Mouse (Mus musculus) kidney, embryonic 14.5 days (tissue): Measurements from ENCODE around the gene Tifab. TPM values are rescaled to one million over a fixed set of nuclear protein-coding genes. Genes with fewer than 3 reads are reported as not detected.

Experiments used
- ATAC-seq: fragments of 200-750 bp; cut with Nextera tagmentation; 2 replicates; pipeline ENCODE4 v1.8.0; 2017; ENCODE audit warnings: moderate number of reproducible peaks, mild to moderate bottlenecking, moderate TSS enrichment, moderate library complexity; ENCODE audit not compliant: low FRiP score, low TSS enrichment
- H3K27ac ChIP-seq: fragments of 300-500 bp; sonication (generic); 2 replicates; pipeline ENCODE4 v1.5.1; 2014; ENCODE audit warnings: low read depth, mild to moderate bottlenecking, low read length, moderate library complexity, mixed read lengths
- H3K27me3 ChIP-seq: fragments of 300-500 bp; sonication (generic); 2 replicates; pipeline ENCODE4 v1.6.1; 2014; ENCODE audit warnings: mild to moderate bottlenecking, low read length; ENCODE audit not compliant: control insufficient read depth, insufficient read depth
- H3K36me3 ChIP-seq: fragments of 300-500 bp; sonication (generic); 2 replicates; pipeline ENCODE4 v1.6.1; 2014; ENCODE audit warnings: low read length, mixed read lengths; ENCODE audit not compliant: control insufficient read depth, insufficient read depth
- H3K4me1 ChIP-seq: fragments of 300-500 bp; sonication (generic); 2 replicates; pipeline ENCODE4 v1.6.1; 2014; ENCODE audit warnings: low read length, mixed read lengths; ENCODE audit not compliant: control insufficient read depth, insufficient read depth
- H3K4me2 ChIP-seq: fragments of 300-500 bp; sonication (generic); replicated peaks from 2 replicates; pipeline ENCODE4 v1.6.1; 2014; ENCODE audit warnings: low read depth, mild to moderate bottlenecking, low read length
- H3K4me3 ChIP-seq: fragments of 300-500 bp; sonication (generic); 2 replicates; pipeline ENCODE4 v1.5.1; 2014; ENCODE audit warnings: mild to moderate bottlenecking, low read length
- H3K9ac ChIP-seq: fragments of 300-500 bp; sonication (generic); 2 replicates; pipeline ENCODE4 v1.6.1; 2014; ENCODE audit warnings: low read depth, mild to moderate bottlenecking, low read length, moderate library complexity
- H3K9me3 ChIP-seq: fragments of 300-500 bp; sonication (generic); 2 replicates; pipeline ENCODE4 v1.6.1; 2016; ENCODE audit warnings: low read length; ENCODE audit not compliant: control insufficient read depth
- WGBS: fragments of 180-500 bp; shearing (Covaris S2); extraction: QIAGEN DNeasy Blood & Tissue Kit; methylation state at CpG from one replicate; pipeline ENCODE4 v1.1.7; 2014; 5-methylcytosine and 5-hydroxymethylcytosine counted together
- polyA plus RNA-seq: library from polyadenylated mRNA; unstranded; fragments of >200 nt; fragmentation: Nextera tagmentation; extraction: Ambion mirVana; gene quantifications from 2 replicates; pipeline ENCODE4 v1.2.1, GENCODE M21; 2014

The Tifab gene
- polyA plus RNA-seq, 1 experiment from 2014 or later, result 0.66 TPM

DNA sequence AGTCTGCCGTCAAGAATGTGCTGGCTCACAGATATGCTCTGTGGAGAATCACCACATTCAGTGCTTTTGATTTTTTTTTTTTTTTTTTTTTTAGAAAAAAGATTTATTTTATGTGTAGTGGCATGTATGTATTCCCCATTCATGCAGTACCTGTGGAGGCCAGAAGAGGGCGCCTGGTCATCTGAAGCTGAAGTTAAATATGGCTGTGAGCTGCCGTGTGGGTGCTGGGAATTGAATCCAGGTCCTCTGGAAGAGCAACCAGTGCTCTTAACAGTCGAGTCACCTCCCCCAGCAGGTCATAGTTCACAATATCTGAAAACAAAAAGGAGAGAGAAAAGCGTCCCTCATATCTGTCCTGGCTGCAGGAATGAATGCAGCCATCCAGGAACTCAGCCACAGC, 11.0 kb upstream of the Tifab start:
- WGBS, result 86% methylated on average over 5 of the region's 5 CpGs
- ATAC-seq, result no peak

DNA sequence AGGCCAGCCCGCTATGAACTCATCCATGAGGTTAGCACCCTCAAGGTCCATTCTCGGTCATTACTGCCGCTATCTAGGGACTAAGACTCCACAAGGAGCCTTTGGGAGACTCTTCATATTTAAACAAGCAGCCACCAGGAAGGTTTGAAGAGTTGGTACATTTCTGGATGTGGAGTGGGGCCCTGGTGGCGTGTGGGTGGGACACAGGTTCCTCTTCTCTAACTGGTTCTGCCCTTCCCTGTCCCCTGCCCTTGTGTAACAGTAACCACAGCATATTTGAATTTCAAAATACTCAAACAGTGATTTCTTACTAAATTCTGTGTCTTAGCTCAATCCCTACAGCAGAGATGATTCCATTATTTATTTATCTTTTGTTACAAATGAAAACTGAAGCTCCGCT, 5.0 kb upstream of the Tifab start:
- no peaks in the 10 kb centered on the region for H3K9me3 ChIP-seq
- no peaks in the 10 kb centered on the region for H3K27me3 ChIP-seq
- H3K36me3 ChIP-seq, result no peaks in the 10 kb centered on the region
- WGBS, result 93% methylated on average over 5 of the region's 5 CpGs
- no peak for ATAC-seq
- H3K27ac ChIP-seq, result no peak overlapping the region
- H3K4me3 ChIP-seq, result no peak overlapping the region
- H3K4me1 ChIP-seq, result no peaks in the 10 kb centered on the region
- no peak overlapping the region for H3K4me2 ChIP-seq
- H3K9ac ChIP-seq, result no peak overlapping the region

More for the DNA sequence above, 11.0 kb upstream of the Tifab start:
- no peaks in the 10 kb centered on the region for H3K9me3 ChIP-seq
- H3K27ac ChIP-seq, result no peak overlapping the region
- H3K36me3 ChIP-seq, result no peaks in the 10 kb centered on the region
- H3K4me2 ChIP-seq, result no peak overlapping the region
- H3K4me1 ChIP-seq, result no peaks in the 10 kb centered on the region
- no peaks in the 10 kb centered on the region for H3K27me3 ChIP-seq
- H3K4me3 ChIP-seq, result no peak overlapping the region
- no peak overlapping the region for H3K9ac ChIP-seq

DNA sequence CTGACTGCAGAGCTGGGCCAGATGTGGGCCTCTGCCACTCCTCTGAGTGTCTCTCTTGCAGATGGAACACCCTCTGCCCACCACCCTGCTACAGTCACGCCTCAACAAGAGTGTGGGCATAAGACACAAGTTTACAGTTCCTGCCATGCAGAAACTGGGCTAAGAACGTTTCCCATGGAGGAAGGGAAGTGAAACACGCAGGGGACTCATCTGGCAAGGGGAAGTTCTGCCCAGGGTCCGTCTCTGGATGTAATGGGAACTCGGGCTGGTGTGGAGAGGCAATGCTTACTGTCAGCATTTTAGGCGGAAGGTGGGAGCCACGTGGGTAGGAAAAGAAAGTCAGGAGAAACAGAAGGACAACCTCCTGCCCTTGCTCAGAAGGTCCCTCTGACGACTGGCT, 2.7 kb upstream of the Tifab start:
- Histone ChIP-seq H3K27ac (no peak overlapping the region), H3K9ac (no peak overlapping the region), H3K4me1 (no peaks in the 10 kb centered on the region), H3K9me3 (no peaks in the 10 kb centered on the region), H3K27me3 (no peaks in the 10 kb centered on the region), H3K4me2 (no peak overlapping the region), H3K4me3 (no peak overlapping the region), H3K36me3 (no peaks in the 10 kb centered on the region)
- ATAC-seq, result no peak
- WGBS, result 75% methylated on average over 8 of the region's 8 CpGs

DNA sequence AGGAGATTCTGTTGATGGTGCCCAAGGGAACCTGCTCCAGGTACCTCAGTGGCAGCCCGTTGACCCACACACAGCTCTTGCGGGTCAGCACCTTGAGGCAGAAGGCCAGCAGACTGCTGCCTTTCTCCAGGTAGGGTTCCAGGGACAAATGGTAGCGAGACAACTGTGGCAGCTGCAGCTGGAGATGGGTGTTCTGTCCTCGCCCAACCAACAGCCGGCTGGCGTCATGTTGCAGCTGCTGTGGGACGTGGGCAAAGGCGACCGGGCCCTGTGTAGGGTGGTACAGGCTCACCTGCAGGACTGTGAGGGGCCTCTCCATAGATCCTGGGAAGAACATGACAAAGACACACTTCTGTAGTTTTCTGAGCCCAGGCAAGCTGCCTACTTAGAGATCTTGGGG, 2.4 kb downstream of the Tifab start:
- 80% methylated on average over 9 of the region's 9 CpGs for WGBS
- Histone ChIP-seq H3K27me3 (no peaks in the 10 kb centered on the region), H3K4me1 (no peaks in the 10 kb centered on the region), H3K9me3 (no peaks in the 10 kb centered on the region), H3K4me2 (no peak overlapping the region), H3K9ac (no peak overlapping the region), H3K36me3 (no peaks in the 10 kb centered on the region), H3K27ac (no peak overlapping the region), H3K4me3 (no peak overlapping the region)
- no peak for ATAC-seq

DNA sequence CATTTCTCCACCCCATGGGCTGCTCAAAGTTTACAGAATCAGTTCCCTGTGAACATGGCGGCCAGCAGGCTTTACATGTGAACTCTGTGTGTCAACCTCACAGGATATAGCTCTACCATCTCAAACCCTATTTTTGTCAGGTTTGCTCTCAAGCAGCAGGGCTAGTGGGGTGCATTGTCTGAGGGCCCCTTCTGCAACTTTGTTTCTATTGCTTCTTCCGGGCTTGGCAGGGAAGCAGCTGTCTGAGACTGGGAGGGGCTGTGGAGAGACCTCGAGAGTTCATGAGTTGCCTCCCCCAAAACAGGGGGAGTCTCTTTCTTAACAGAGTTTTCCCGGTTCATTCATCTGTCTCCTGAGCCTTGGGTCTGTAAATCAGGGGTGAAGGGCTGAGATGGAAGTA, 2.8 kb downstream of the Tifab start:
- no peaks in the 10 kb centered on the region for H3K4me1 ChIP-seq

DNA sequence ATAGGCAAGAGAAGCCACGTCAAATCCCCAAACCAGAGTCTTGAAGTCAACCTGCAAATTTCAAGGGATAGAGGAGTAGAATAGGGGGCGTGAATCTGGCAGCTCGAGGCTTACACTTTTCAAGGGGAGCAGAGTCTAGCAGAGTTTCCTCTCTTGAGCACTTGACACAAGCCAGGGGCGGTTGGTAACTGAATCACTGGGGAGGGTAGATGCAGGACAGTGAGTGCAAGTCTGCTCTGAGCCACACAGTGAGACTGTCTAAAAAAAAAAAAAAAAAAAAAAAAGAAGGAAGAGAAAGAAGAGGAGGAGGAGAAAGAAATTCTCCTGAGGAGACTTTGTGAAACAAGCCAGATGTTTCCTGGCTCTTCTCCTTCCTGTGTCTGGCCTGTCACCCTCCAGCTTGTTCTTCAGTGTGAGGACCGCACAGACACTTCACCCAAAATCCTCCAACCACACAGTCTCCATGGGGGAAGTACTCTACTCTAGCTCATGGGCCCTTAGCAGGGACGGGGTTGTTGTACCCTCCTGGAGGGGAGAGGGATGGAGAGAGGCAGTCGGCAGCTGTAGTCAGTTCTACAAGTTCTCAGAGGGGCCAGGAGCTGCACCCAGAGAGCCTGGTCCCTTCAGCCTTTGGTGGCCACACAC, 5.7 kb downstream of the Tifab start:
- 55% methylated on average over 7 of the region's 7 CpGs for WGBS
- Histone ChIP-seq H3K27me3 (no peaks in the 10 kb centered on the region), H3K36me3 (no peaks in the 10 kb centered on the region), H3K27ac (no peak overlapping the region), H3K4me2 (no peak overlapping the region), H3K4me3 (no peak overlapping the region), H3K4me1 (no peaks in the 10 kb centered on the region), H3K9me3 (no peaks in the 10 kb centered on the region), H3K9ac (no peak overlapping the region)
- ATAC-seq, result no peak

More for the DNA sequence above, 2.8 kb downstream of the Tifab start:
- no peaks in the 10 kb centered on the region for H3K9me3 ChIP-seq
- no peaks in the 10 kb centered on the region for H3K36me3 ChIP-seq
- H3K4me2 ChIP-seq, result no peak overlapping the region
- H3K27me3 ChIP-seq, result no peaks in the 10 kb centered on the region
- 37% methylated on average over 4 of the region's 4 CpGs for WGBS
- H3K9ac ChIP-seq, result no peak overlapping the region
- no peak for ATAC-seq
- no peak overlapping the region for H3K27ac ChIP-seq
- no peak overlapping the region for H3K4me3 ChIP-seq

DNA sequence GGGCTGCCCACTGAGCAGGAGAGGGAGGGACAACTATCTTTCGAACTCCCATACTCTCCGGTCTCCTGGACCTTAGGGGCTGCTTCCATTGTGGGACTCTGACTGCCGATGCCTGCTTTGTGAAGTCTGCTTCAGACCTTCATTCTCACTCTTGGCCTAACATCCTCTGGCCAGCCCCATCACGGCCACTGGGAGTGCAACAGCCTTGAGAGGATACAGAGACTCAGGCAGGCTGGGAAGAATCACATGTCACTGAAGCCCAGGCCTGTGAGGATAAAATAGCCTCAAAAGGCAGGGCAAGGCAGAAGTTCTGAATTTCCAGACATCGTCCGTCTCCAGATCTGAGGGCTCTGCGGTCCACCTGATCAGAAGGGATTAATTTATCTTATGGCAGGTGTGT, 6.6 kb downstream of the Tifab start:
- Histone ChIP-seq H3K4me2 (no peak overlapping the region), H3K9ac (no peak overlapping the region), H3K4me1 (no peaks in the 10 kb centered on the region), H3K27me3 (no peaks in the 10 kb centered on the region), H3K9me3 (no peaks in the 10 kb centered on the region), H3K27ac (no peak overlapping the region), H3K4me3 (no peak overlapping the region), H3K36me3 (no peaks in the 10 kb centered on the region)
- 77% methylated on average over 7 of the region's 7 CpGs for WGBS
- ATAC-seq, result no peak

DNA sequence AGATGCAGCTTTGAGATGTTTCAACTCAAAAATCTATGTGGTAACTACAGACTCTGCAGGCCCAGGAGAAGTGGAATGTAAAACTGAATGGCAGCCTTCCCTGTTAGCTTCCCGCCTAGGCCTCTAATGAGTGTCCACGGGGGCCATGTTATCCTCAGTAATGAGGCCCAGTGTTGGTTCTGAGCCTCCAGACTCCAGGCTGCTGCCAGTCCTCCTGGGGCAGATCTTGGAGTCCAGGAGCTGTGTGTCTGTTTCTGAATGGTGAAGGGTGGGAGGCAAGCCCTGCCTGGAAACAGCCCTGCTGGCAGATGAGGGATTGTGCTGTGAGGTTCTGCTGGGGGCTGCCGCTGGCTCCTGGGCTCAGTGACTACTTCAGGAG, 10.3 kb downstream of the Tifab start:
- Histone ChIP-seq H3K4me2 (no peak overlapping the region), H3K9me3 (no peaks in the 10 kb centered on the region), H3K9ac (no peak overlapping the region), H3K36me3 (no peaks in the 10 kb centered on the region), H3K27me3 (no peaks in the 10 kb centered on the region), H3K27ac (peak overlapping the region; percentile 19; the same call in 1 of the 2 replicates), H3K4me1 (no peaks in the 10 kb centered on the region), H3K4me3 (no peak overlapping the region)
- whole genome bisulfite sequencing, result 65% methylated on average over 3 of the region's 3 CpGs
- ATAC-seq, result no peak

DNA sequence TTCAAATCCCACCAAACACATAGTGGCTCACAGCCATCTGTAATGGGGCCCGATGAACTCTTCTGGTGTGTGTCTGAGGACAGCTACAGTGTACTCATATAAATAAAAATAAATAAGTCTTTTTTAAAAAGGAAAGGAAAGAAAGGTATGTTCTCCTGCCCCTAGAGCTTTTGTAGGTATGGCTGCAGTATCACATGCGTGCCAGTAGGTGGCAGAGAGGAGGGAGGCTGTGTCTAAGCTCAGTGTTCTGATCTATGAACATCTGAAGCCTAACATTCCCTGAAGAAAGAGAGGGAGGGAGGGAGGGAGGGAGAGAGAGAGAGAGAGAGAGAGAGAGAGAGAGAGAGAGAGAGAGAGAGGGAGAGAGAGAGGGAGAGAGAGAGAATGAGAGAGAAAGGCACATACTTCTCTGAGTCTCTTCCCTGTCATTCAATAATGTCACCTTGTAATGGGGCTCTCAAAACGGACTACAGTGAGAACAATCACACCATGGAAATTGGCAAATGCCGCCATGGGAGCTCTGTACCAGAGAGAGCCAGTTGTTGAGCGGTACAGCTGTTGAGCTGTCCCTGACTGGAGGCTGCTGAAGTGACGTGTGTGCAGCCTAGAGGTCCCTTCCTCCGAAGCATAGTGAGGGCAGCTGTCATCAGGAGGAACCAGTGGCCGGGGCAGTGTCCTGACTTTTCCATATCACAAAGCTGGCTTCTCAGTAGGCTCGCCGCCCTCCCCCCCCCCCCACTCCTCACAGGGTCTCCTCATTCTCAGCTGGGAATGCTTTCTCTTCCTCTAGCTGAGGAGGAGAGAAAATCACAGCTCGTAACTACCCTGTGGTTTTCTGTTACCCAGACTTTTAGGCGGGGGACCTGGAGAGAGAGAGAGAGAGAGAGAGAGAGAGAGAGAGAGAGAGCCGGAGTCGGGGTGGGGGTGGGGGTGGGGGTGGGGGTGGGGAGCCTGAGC, 11.0 kb downstream of the Tifab start:
- H3K4me3 ChIP-seq, result no peak overlapping the region
- no peaks in the 10 kb centered on the region for H3K36me3 ChIP-seq
- no peak overlapping the region for H3K27ac ChIP-seq
- H3K4me1 ChIP-seq, result no peaks in the 10 kb centered on the region
- no peaks in the 10 kb centered on the region for H3K27me3 ChIP-seq
- ATAC-seq, result peak; percentile 46; the same call in 1 of the 2 replicates
- no peak overlapping the region for H3K4me2 ChIP-seq
- no peaks in the 10 kb centered on the region for H3K9me3 ChIP-seq
- no peak overlapping the region for H3K9ac ChIP-seq
- WGBS, result 33% methylated on average over 12 of the region's 14 CpGs
